Mouse (Mus musculus) lung, adult 2 months (tissue): ENCODE results near the gene Cep104. TPM values are rescaled to one million over a fixed set of nuclear protein-coding genes. Genes with fewer than 3 reads are reported as not detected.
A peak's percentile ranks its signal among the peaks of the same experiment; 100 is the strongest.

Experiments used
- DNase-seq: peaks from one replicate; pipeline ENCODE4 v3.0.0; 2022
- H3K4me1 ChIP-seq: fragments of 200-500 bp; 2 replicates; pipeline ENCODE4 v1.6.1; 2011; ENCODE audit warnings: low read length; ENCODE audit not compliant: control insufficient read depth, insufficient read depth
- H3K4me3 ChIP-seq: fragments of 200-500 bp; replicated peaks from 2 replicates; pipeline ENCODE3; 2011; ENCODE audit warnings: low read depth, mild to moderate bottlenecking, control low read depth, low read length; ENCODE audit errors: extremely low read depth
- CTCF ChIP-seq: fragments of 200-500 bp; IDR thresholded peaks from 2 replicates; pipeline ENCODE4 v1.5.1; 2011; ENCODE audit warnings: mild to moderate bottlenecking, low read length, control low read depth; ENCODE audit not compliant: insufficient read depth
- POLR2A ChIP-seq: fragments of 200-500 bp; IDR thresholded peaks from 2 replicates; pipeline ENCODE4 v1.6.1; 2011; ENCODE audit warnings: low read depth, mild to moderate bottlenecking, control low read depth, low read length, borderline replicate concordance; ENCODE audit errors: extremely low read depth
- WGBS: fragments of 180-500 bp; shearing (Covaris S2); methylation state at CpG from one replicate; pipeline ENCODE4 v1.1.7; 2018; 5-methylcytosine and 5-hydroxymethylcytosine counted together
- polyA plus RNA-seq: library from polyadenylated mRNA; depleted of rRNA; stranded (reverse); fragments of >200 nt; gene quantifications from 2 replicates; pipeline ENCODE4 v1.2.3, GENCODE M21; 2012

The Cep104 gene
- polyA plus RNA-seq, 1 experiment = 19.1 TPM

- TF ChIP-seq CTCF (no peak), POLR2A (no peak)
- WGBS = 47% methylated on average over 7 of the region's 7 CpGs
- H3K4me1 ChIP-seq = peaks cover 10% of the 10 kb centered on the region; the same call in 1 of the 2 replicates
- DNase-seq = no peak
- no peak overlapping the region for H3K4me3 ChIP-seq
These were observed 53.1 kb downstream of the Cep104 start for GRCm38 (mm10) chr4:154028066-154028465.

GRCm38 (mm10) chr4:154028646-154029045 lies 53.7 kb downstream of the Cep104 start:
- no peak for DNase-seq
- Histone ChIP-seq H3K4me1 (peaks cover 9% of the 10 kb centered on the region; the same call in 1 of the 2 replicates), H3K4me3 (no peak overlapping the region)
- TF ChIP-seq CTCF (0 out of 2 replicates have a peak, but pooled peaks have one; percentile 17), POLR2A (no peak)

- WGBS = 37% methylated on average over 3 of the region's 3 CpGs
- no peak for TF ChIP-seq CTCF
- no peak for TF ChIP-seq POLR2A
- no peak for DNase-seq
These were observed 62.1 kb downstream of the Cep104 start for GRCm38 (mm10) chr4:154037123-154037522.

GRCm38 (mm10) chr4:154042577-154042976 lies 67.6 kb downstream of the Cep104 start, which contains the start of gene Ccdc27:
Ccdc27 (minus strand) TSS chr4:154042677.
- WGBS = 79% methylated on average over 9 of the region's 9 CpGs
- Histone ChIP-seq H3K4me3 (no peak within 1 kb of the TSS), H3K4me1 (no peaks in the 10 kb centered on the region)
- TF ChIP-seq POLR2A (no peak), CTCF (no peak)
- no peak for DNase-seq

More at GRCm38 (mm10) chr4:154037123-154037522, 62.1 kb downstream of the Cep104 start:
- no peak overlapping the region for H3K4me3 ChIP-seq
- H3K4me1 ChIP-seq = no peaks in the 10 kb centered on the region

- 64% methylated on average over 5 of the region's 5 CpGs for WGBS
- no peak for DNase-seq
- Histone ChIP-seq H3K4me1 (no peaks in the 10 kb centered on the region), H3K4me3 (no peak overlapping the region)
- TF ChIP-seq POLR2A = no peak
- TF ChIP-seq CTCF = no peak
These were observed 70.8 kb downstream of the Cep104 start for GRCm38 (mm10) chr4:154045837-154046236.

- Histone ChIP-seq H3K4me3 (no peak overlapping the region), H3K4me1 (no peaks in the 10 kb centered on the region)
- WGBS = 81% methylated on average over 3 of the region's 3 CpGs
- no peak for TF ChIP-seq CTCF
- no peak for TF ChIP-seq POLR2A
- DNase-seq = no peak
These were observed 76.4 kb downstream of the Cep104 start for GRCm38 (mm10) chr4:154051401-154051800.

GRCm38 (mm10) chr4:154053065-154053464 lies 78.1 kb downstream of the Cep104 start:
- Histone ChIP-seq H3K4me1 (no peaks in the 10 kb centered on the region), H3K4me3 (no peak overlapping the region)
- WGBS = 50% methylated on average over 4 of the region's 4 CpGs
- no peak for DNase-seq
- TF ChIP-seq CTCF (peak; percentile 44), POLR2A (no peak)

GRCm38 (mm10) chr4:154055482-154055881 lies 80.5 kb downstream of the Cep104 start:
- TF ChIP-seq CTCF (no peak), POLR2A (no peak)
- H3K4me1 ChIP-seq = no peaks in the 10 kb centered on the region
- no peak overlapping the region for H3K4me3 ChIP-seq
- WGBS = 72% methylated on average over 7 of the region's 7 CpGs
- no peak for DNase-seq

GRCm38 (mm10) chr4:154056046-154056445 lies 81.1 kb downstream of the Cep104 start:
- TF ChIP-seq POLR2A (no peak), CTCF (no peak)
- WGBS = 58% methylated on average over 2 of the region's 2 CpGs
- no peak overlapping the region for H3K4me3 ChIP-seq
- H3K4me1 ChIP-seq = no peaks in the 10 kb centered on the region
- no peak for DNase-seq

GRCm38 (mm10) chr4:154056661-154057060 lies 81.7 kb downstream of the Cep104 start:
- no peak for DNase-seq
- no peak for TF ChIP-seq CTCF
- no peak for TF ChIP-seq POLR2A
- H3K4me1 ChIP-seq = no peaks in the 10 kb centered on the region
- no peak overlapping the region for H3K4me3 ChIP-seq
- 20% methylated on average over 2 of the region's 2 CpGs for WGBS
